Mouse (Mus musculus) urinary bladder, postnatal 0 days (tissue): Measurements from ENCODE around the gene Vax2. TPM values are rescaled to one million over a fixed set of nuclear protein-coding genes. Genes with fewer than 3 reads are reported as not detected.

Experiments
- polyA plus RNA-seq: library from polyadenylated mRNA; unstranded; fragments of >200 nt; fragmentation: Nextera tagmentation; extraction: Ambion mirVana; gene quantifications from 2 replicates; pipeline ENCODE4 v1.2.1, GENCODE M21; 2015

Vax2 gene
- polyA plus RNA-seq, result not detected in 2 replicates

GRCm38 (mm10) chr6:83711067-83711675, at the start of gene Vax2:
TSS of gene Vax2 (plus strand) at chr6:83711264.

DNA sequence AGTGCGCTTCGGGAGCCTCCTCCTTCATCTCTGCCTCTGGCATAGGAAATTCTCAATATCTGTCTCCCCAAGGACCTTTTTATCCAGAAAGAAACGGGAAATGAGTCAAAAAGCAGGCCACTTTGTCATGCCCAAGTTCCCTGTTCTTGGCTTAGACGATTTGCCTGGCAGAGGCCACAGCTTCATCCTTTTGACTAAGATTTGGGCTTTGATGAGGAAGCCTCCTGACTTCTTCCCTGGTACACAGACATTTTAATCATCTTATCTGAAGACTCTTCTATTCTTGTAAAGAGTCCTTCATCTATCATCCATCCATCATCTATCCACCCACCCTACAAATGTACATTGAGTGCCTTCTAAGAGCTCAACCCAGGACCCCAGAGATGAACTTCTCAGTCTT, 33.3 kb upstream of the Vax2 start, which contains the start of gene Cd207:
Gene Cd207, minus strand, starts transcription at position 101 of the 400 bp plus-strand sequence.

GRCm38 (mm10) chr6:83742761-83743160, 31.7 kb downstream of the Vax2 start, which contains the start of gene Atp6v1b1:
TSS of gene Atp6v1b1 (plus strand) at chr6:83742990.

DNA sequence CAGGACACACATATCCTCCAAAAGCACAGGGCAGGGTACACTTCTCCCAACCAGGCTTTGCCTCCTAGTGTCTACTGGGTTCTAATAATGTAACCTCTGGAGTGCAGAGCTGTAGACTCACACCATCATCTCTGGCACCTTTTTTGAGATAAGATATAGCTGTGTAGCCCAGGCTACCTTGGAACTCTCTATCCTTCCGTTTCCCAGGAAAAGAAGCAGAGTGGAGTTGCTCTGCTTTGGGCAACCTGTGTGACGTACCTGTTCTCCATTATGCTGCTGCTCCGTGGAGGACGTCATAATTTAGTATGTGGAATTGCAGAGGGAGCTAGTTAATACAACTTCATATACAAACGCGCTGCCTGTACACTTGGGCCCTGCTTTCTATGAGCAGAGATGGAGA, 51.3 kb downstream of the Vax2 start, which contains the start of gene Ankrd53:
Gene Ankrd53, plus strand, starts transcription at position 301 of the 400 bp plus-strand sequence.

DNA sequence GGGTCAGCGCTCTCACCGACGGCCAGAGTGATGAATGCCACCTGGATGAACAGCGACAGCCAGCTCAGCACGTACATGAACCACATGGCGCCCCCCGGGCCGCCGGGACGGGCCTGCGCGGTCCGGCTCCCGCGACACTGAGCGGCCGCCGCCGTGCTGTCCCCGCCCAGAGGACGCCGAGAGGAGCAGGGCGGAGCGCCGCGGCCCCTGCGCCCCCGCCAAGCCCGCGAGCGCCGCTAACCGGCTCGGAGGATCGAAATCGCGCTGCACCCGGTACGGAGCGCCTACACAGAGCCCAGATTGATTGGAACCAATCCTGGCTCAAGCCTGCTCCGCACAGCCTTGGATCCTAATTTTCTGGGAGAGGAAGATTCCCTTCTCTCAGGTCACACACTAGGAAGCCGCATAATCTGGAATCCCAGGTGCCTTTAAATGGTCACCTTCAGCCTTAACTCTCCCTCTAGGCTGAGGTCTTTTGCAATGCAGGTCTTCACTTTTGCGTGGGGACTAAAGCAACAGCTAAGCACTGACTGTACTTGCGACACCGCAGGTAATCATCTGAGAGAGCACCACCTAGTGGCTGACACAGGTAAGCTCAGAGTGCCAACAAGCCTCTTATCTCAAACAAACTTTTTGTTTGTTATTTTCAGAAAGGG, 64.7 kb downstream of the Vax2 start, which contains the start of gene Tex261:
Gene Tex261, minus strand, starts transcription at position 176 of the 656 bp plus-strand sequence.

Other genes starting within 250 kb of the Vax2 start
- gene Dguok, start 204.3 kb upstream of the Vax2 start, polyA plus RNA-seq, result 46.0 and 47.5 TPM in 2 replicates
- 29,390 and 31,333 TPM in 2 replicates for gene Actg2, start 175.0 kb upstream of the Vax2 start, polyA plus RNA-seq
- 27.5 and 32.2 TPM in 2 replicates for gene Stambp, start 138.5 kb upstream of the Vax2 start, polyA plus RNA-seq
- gene Clec4f, start 55.1 kb upstream of the Vax2 start, polyA plus RNA-seq, result 0.05 TPM in 1 of 2 replicates, not detected in the other
- gene Cd207, start 33.4 kb upstream of the Vax2 start, polyA plus RNA-seq, result not detected in 2 replicates
- gene Atp6v1b1, start 31.7 kb downstream of the Vax2 start, polyA plus RNA-seq, result not detected in 2 replicates
- not detected in 2 replicates for gene Ankrd53, start 51.4 kb downstream of the Vax2 start, polyA plus RNA-seq
- 66.7 and 72.6 TPM in 2 replicates for gene Tex261, start 64.5 kb downstream of the Vax2 start, polyA plus RNA-seq
- 104 and 107 TPM in 2 replicates for gene Nagk, start 83.7 kb downstream of the Vax2 start, polyA plus RNA-seq
- 7.4 and 8.9 TPM in 2 replicates for gene Paip2b, start 120.5 kb downstream of the Vax2 start, polyA plus RNA-seq
- gene Zfp638, start 155.8 kb downstream of the Vax2 start, polyA plus RNA-seq, result 22.4 and 27.1 TPM in 2 replicates